Mouse (Mus musculus): Measurements from ENCODE around the gene H2-K1.

- no peak for TF ChIP-seq CTCF (IDR thresholded peaks at IDR 0.05; ENCODE audit: borderline replicate concordance, control insufficient read depth, extremely low read depth, insufficient read depth, low read length, poor library complexity)
- no peak for TF ChIP-seq POLR2A (IDR thresholded peaks at IDR 0.05; ENCODE audit: control insufficient read depth, extremely low read depth, insufficient read depth, low read length, poor library complexity)
Observed at GRCm38 (mm10) chr17:34029150-34029889, 29.2 kb upstream of the H2-K1 start.
